Mouse (Mus musculus) adrenal gland, postnatal 10 days (tissue): ENCODE measurements around the gene Zfhx3. TPM values are rescaled to one million over a fixed set of nuclear protein-coding genes. Genes with fewer than 3 reads are reported as not detected.

Experiments
- DNase-seq: peaks from one replicate; pipeline ENCODE4 v3.0.0; 2021; ENCODE audit warnings: mixed read lengths
- total RNA-seq, 2 experiments: library from RNA; stranded (reverse); gene quantifications; 2 replicates each; pipeline ENCODE4 v1.2.3; 2021

Gene Zfhx3
- total RNA-seq, 2 experiments from 2014 or later: 25.8 to 31.5 TPM

- DNase-seq: no peak
These were observed 856.8 kb downstream of the Zfhx3 start for GRCm38 (mm10) chr8:108799250-108799649.

- no peak for DNase-seq
These were observed 857.9 kb downstream of the Zfhx3 start for GRCm38 (mm10) chr8:108800357-108800756.

- no peak for DNase-seq
These were observed 860.6 kb downstream of the Zfhx3 start for GRCm38 (mm10) chr8:108803017-108803416.

GRCm38 (mm10) chr8:108811694-108812093, 869.2 kb downstream of the Zfhx3 start:
- no peak for DNase-seq

- DNase-seq: no peak
These were observed 870.9 kb downstream of the Zfhx3 start for GRCm38 (mm10) chr8:108813375-108813774.

- DNase-seq: no peak
These were observed 876.8 kb downstream of the Zfhx3 start for GRCm38 (mm10) chr8:108819271-108819671.

- no peak for DNase-seq
These were observed 877.4 kb downstream of the Zfhx3 start for GRCm38 (mm10) chr8:108819826-108820225.

GRCm38 (mm10) chr8:108820634-108821033, 878.2 kb downstream of the Zfhx3 start:
- DNase-seq: no peak

GRCm38 (mm10) chr8:108822841-108823266, 880.4 kb downstream of the Zfhx3 start:
- DNase-seq: peak; percentile 42

GRCm38 (mm10) chr8:108824049-108824448, 881.6 kb downstream of the Zfhx3 start:
- DNase-seq: no peak

GRCm38 (mm10) chr8:108826414-108826813, 884.0 kb downstream of the Zfhx3 start:
- DNase-seq: no peak

GRCm38 (mm10) chr8:108827428-108827827, 885.0 kb downstream of the Zfhx3 start:
- DNase-seq: no peak

GRCm38 (mm10) chr8:108829305-108829717, 886.9 kb downstream of the Zfhx3 start:
- DNase-seq: no peak

GRCm38 (mm10) chr8:108835143-108835542, 892.7 kb downstream of the Zfhx3 start:
- no peak for DNase-seq

- no peak for DNase-seq
These were observed 895.3 kb downstream of the Zfhx3 start for GRCm38 (mm10) chr8:108837788-108838187.

- DNase-seq: no peak
These were observed 896.3 kb downstream of the Zfhx3 start for GRCm38 (mm10) chr8:108838761-108839160.

GRCm38 (mm10) chr8:108842307-108842706, 899.9 kb downstream of the Zfhx3 start:
- no peak for DNase-seq

GRCm38 (mm10) chr8:108846174-108846573, 903.7 kb downstream of the Zfhx3 start:
- no peak for DNase-seq

- no peak for DNase-seq
These were observed 904.4 kb downstream of the Zfhx3 start for GRCm38 (mm10) chr8:108846827-108847226.

GRCm38 (mm10) chr8:108847356-108847755, 904.9 kb downstream of the Zfhx3 start:
- no peak for DNase-seq

GRCm38 (mm10) chr8:108848484-108848883, 906.0 kb downstream of the Zfhx3 start:
- DNase-seq: no peak

- DNase-seq: no peak
These were observed 910.6 kb downstream of the Zfhx3 start for GRCm38 (mm10) chr8:108853028-108853427.

GRCm38 (mm10) chr8:108854444-108855102, 912.1 kb downstream of the Zfhx3 start:
- DNase-seq: peak; percentile 28

- DNase-seq: no peak
These were observed 916.6 kb downstream of the Zfhx3 start for GRCm38 (mm10) chr8:108859001-108859400.
